Mouse (Mus musculus) liver, embryonic 15.5 days (tissue): ENCODE measurements around the gene Ankub1. TPM values are rescaled to one million over a fixed set of nuclear protein-coding genes. Genes with fewer than 3 reads are reported as not detected.
A peak's percentile ranks its signal among the peaks of the same experiment; 100 is the strongest.

ENCODE experiments used
- ATAC-seq: fragments of 200-750 bp; cut with Nextera tagmentation; 2 replicates; pipeline ENCODE4 v1.8.0; 2017; ENCODE audit warnings: moderate number of reproducible peaks, mild to moderate bottlenecking, moderate library complexity; ENCODE audit not compliant: insufficient read depth
- H3K27ac ChIP-seq: fragments of 300-500 bp; sonication (generic); replicated peaks from 2 replicates; pipeline ENCODE4 v1.5.1; 2015; ENCODE audit warnings: mild to moderate bottlenecking, inconsistent platforms
- H3K27me3 ChIP-seq: fragments of 300-500 bp; sonication (generic); 2 replicates; pipeline ENCODE4 v1.6.1; 2015; ENCODE audit warnings: mild to moderate bottlenecking, inconsistent platforms
- H3K36me3 ChIP-seq: fragments of 300-500 bp; sonication (generic); replicated peaks from 2 replicates; pipeline ENCODE4 v1.6.1; 2015; ENCODE audit warnings: moderate library complexity, mild to moderate bottlenecking, inconsistent platforms
- H3K4me1 ChIP-seq: fragments of 300-500 bp; sonication (generic); replicated peaks from 2 replicates; pipeline ENCODE4 v1.6.1; 2015; ENCODE audit warnings: inconsistent platforms
- H3K4me2 ChIP-seq: fragments of 300-500 bp; sonication (generic); 2 replicates; pipeline ENCODE4 v1.6.1; 2015; ENCODE audit warnings: moderate library complexity, mild to moderate bottlenecking, inconsistent platforms
- H3K4me3 ChIP-seq: fragments of 300-500 bp; sonication (generic); replicated peaks from 2 replicates; pipeline ENCODE4 v1.5.1; 2015; ENCODE audit warnings: mild to moderate bottlenecking, inconsistent platforms
- H3K9ac ChIP-seq: fragments of 300-500 bp; sonication (generic); 2 replicates; pipeline ENCODE4 v1.6.1; 2015; ENCODE audit warnings: moderate library complexity, mild to moderate bottlenecking, inconsistent platforms
- H3K9me3 ChIP-seq: fragments of 300-500 bp; sonication (generic); replicated peaks from 2 replicates; pipeline ENCODE4 v1.6.1; 2016; ENCODE audit warnings: inconsistent platforms
- WGBS: fragments of 180-500 bp; shearing (Covaris S2); methylation state at CpG from one replicate; pipeline ENCODE4 v1.1.7; 2015; ENCODE audit warnings: mixed read lengths; ENCODE audit not compliant: insufficient replicate concordance; 5-methylcytosine and 5-hydroxymethylcytosine counted together
- microRNA-seq: library from miRNA; unstranded; fragments of <30 nt; microRNA quantifications from one replicate; pipeline ENCODE4, GENCODE M21; 2016
- polyA plus RNA-seq: library from polyadenylated mRNA; unstranded; fragments of >200 nt; fragmentation: Nextera tagmentation; extraction: Ambion mirVana; gene quantifications from 2 replicates; pipeline ENCODE4 v1.2.1, GENCODE M21; 2015

Gene Ankub1
- polyA plus RNA-seq, 1 experiment from 2014 or later = not detected

DNA sequence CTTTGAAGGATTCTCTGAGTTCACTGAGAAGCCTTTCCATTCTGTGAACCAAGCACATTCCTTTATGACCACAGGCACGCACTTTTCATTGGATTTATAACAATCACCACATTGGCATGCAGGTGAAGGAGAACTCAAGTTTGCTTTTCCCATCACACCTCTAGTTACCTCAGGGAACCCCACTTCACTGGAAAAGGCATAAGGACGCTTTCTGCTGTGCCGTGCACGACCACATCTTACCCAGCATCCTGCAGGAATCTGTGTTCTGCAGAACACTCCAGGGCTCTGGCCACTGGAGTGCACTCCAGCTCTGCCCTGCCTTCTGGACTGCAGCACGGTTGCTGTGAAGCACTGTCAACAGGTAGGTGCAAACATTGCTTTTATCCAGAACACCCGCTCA lies 55.0 kb downstream of the Ankub1 start:
- 60% methylated on average over 6 of the region's 6 CpGs for WGBS
- Histone ChIP-seq H3K9ac (no peak overlapping the region), H3K4me3 (no peak overlapping the region), H3K4me2 (no peak overlapping the region), H3K4me1 (no peaks in the 10 kb centered on the region), H3K27ac (no peak overlapping the region), H3K27me3 (no peaks in the 10 kb centered on the region), H3K9me3 (no peaks in the 10 kb centered on the region), H3K36me3 (no peaks in the 10 kb centered on the region)
- no peak for ATAC-seq

DNA sequence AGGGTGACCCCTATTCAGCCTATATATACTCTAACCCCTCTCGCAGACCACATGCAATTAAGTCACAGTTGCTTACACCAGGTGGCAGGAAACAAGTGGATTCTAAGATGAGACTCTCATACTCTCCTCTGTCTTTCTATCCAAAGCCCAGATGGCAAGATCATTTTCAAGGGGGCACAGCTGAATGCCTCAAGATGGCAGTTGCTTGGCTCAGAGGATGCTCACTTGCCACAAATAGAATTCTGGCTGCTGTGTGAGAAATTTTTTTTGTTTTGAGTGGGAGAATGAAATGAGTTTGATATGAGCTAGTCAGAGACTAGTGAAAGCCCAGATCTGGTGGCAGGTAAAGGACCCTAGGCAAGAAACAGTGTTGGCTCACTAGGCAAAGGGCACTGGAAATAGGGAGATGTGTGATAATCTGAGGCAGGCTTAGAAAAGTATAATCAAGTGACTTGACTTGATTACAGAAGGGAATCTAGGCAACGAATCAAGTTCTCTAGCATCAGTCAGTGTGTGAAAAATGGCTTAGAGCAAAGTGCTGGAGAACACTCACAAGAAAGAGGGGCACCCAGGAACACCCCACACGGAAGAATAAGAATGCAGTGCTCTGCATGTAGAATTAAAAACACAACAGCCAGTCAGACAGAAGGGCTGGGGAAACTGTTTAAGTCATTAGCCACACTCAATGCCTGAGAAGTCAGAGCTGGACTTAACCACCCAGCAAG lies 57.7 kb downstream of the Ankub1 start:
- 48% methylated on average over 3 of the region's 3 CpGs for WGBS
- H3K4me3 ChIP-seq = no peak overlapping the region
- no peaks in the 10 kb centered on the region for H3K9me3 ChIP-seq
- no peaks in the 10 kb centered on the region for H3K36me3 ChIP-seq
- H3K27ac ChIP-seq = no peak overlapping the region
- no peaks in the 10 kb centered on the region for H3K27me3 ChIP-seq
- no peak overlapping the region for H3K4me2 ChIP-seq
- no peak overlapping the region for H3K9ac ChIP-seq
- H3K4me1 ChIP-seq = no peaks in the 10 kb centered on the region
- ATAC-seq = no peak

DNA sequence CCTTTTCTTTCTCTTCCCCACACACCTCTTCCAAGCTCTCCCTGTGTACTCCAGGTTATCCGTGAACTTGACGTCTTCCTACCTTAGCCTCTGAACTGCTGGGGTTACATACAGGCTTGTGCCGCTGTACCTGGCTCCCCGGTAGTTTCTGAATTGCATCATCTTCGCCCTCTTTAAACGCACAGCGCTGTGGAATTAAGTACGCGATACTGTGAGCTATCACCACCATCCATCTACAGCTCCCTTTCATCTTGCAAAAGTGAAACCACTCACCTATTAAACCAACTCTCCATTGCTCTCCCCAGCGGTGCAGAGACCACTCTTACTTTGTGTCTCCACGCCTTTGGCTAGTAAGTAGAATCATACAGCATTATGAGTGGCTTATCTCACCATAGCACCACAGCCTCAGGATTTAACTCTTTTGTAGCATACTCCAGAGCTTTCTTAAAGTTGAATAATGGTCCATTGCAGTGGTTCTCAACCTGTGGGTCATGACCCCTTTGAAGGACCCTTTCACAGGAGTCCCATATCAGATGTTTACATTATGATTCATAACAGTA lies 65.6 kb downstream of the Ankub1 start:
- H3K9me3 ChIP-seq = no peaks in the 10 kb centered on the region
- no peak overlapping the region for H3K4me2 ChIP-seq
- WGBS = 64% methylated on average over 11 of the region's 11 CpGs
- no peaks in the 10 kb centered on the region for H3K36me3 ChIP-seq
- H3K4me3 ChIP-seq = no peak overlapping the region
- H3K27me3 ChIP-seq = no peaks in the 10 kb centered on the region
- no peak for ATAC-seq
- no peak overlapping the region for H3K27ac ChIP-seq
- no peaks in the 10 kb centered on the region for H3K4me1 ChIP-seq
- H3K9ac ChIP-seq = no peak overlapping the region

DNA sequence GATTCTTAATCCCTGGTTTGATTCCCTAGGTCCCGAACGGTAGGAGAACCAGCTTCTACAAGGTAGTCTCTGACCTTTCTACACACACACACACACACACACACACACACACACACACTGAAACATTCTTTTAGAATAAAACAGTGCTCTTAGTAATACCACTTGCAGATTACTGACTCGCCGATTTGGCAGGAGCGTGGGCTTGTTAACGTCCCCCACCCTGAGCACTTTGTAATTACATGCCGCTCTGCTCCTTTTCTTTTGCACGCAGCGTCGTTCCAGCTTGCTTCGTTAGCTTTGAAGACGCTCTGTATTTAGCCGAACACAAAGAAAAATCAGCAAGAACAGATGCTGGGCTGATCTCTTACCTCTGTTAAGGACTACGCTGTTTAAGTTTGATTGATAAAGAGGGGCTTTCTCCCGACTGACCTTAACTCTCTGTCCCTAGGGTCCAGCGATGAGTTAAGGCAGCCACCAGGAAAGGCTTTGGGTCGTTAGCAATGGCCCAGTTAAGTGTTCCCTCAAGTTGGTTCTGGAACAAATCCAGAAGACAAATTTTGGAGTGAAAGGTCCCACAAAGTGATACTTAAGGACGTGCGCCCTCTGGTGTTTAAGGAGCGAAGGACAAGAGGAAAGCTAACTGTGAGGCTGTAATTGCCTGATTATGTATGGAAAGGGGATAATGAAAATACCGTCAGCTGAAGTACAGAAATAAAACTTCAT lies 67.2 kb downstream of the Ankub1 start:
- Histone ChIP-seq H3K4me2 (peak overlapping the region; percentile 42), H3K36me3 (no peaks in the 10 kb centered on the region), H3K9me3 (no peaks in the 10 kb centered on the region), H3K9ac (no peak overlapping the region), H3K27me3 (no peaks in the 10 kb centered on the region), H3K4me3 (no peak overlapping the region), H3K4me1 (no peaks in the 10 kb centered on the region), H3K27ac (no peak overlapping the region)
- ATAC-seq = no peak
- 39% methylated on average over 21 of the region's 21 CpGs for WGBS

DNA sequence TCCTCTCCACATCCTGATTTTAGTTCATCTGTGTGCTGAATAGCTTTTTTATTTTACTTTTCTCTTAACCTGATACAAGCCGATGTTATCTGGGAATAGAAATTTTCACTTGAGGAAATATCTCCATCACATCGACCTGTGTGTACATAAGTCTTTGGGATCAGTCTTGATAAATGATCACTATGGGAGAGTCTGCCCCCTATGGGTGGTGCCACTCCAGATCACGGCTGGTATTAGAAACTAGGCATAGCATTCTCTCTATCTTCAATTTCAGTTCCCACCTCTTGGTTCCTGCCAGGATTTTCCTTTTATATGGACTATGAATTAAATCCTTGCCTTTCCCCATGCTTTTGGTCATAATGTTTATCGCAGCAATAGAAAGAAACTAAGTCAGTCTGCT lies 72.9 kb downstream of the Ankub1 start:
- Histone ChIP-seq H3K9me3 (no peaks in the 10 kb centered on the region), H3K4me3 (no peak overlapping the region), H3K4me2 (no peak overlapping the region), H3K9ac (no peak overlapping the region), H3K27me3 (no peaks in the 10 kb centered on the region), H3K36me3 (no peaks in the 10 kb centered on the region), H3K27ac (no peak overlapping the region), H3K4me1 (no peaks in the 10 kb centered on the region)
- WGBS = 60% methylated on average over 4 of the region's 4 CpGs
- no peak for ATAC-seq

DNA sequence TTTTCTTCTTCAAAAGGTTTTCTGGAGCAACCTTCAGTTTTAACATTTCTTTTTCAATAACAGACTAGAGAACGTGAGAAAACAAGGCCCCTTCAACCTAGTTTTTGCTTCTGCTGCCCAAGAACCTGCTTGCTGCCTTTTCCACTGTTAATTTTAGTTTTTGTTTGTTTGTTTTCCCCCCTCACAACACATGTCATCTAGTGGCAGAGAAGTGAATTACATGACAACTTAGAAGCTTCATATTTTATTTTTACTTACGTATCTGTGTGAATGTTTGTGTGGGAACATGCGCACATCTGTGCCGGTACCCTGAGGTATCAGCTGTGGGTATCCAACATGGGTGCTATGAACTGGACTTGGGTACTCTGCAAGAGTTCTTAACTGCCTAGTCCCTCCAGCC lies 76.9 kb downstream of the Ankub1 start:
- no peaks in the 10 kb centered on the region for H3K9me3 ChIP-seq
- no peak overlapping the region for H3K27ac ChIP-seq
- no peak for ATAC-seq
- no peak overlapping the region for H3K4me2 ChIP-seq
- H3K4me1 ChIP-seq = no peaks in the 10 kb centered on the region
- H3K4me3 ChIP-seq = no peak overlapping the region
- whole genome bisulfite sequencing = 74% methylated on average over 4 of the region's 4 CpGs
- H3K27me3 ChIP-seq = no peaks in the 10 kb centered on the region
- H3K36me3 ChIP-seq = no peaks in the 10 kb centered on the region
- no peak overlapping the region for H3K9ac ChIP-seq

DNA sequence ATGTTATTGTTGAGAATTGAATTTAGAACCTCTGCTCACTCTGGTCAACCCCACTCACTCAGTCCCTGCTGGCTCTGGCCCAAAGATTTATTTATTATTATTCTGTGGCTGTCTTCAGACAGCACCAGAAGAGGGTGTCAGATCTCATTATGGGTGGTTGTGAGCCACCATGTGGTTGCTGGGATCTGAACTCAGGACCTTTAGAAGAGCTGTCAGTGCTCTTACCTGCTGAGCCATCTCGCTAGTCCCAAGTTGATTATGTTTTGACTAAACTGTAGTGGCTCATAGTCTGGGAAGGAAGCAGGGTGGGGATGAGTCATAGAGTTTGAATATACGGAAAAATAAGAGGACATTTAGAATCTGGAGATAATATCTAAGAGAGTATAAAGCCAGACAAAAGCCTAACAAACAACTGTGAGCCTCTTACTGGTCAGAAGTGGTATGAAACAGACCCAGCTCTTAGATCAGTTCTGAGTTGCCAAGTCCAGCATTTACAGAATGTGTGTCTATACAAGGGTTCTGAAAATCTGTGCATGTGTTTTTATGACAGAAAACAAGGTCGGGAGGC lies 80.1 kb downstream of the Ankub1 start:
- Histone ChIP-seq H3K36me3 (no peaks in the 10 kb centered on the region), H3K4me1 (no peaks in the 10 kb centered on the region), H3K9ac (no peak overlapping the region), H3K9me3 (no peaks in the 10 kb centered on the region), H3K27ac (no peak overlapping the region), H3K27me3 (no peaks in the 10 kb centered on the region), H3K4me3 (no peak overlapping the region), H3K4me2 (no peak overlapping the region)
- WGBS = 56% methylated on average over 3 of the region's 3 CpGs
- no peak for ATAC-seq

DNA sequence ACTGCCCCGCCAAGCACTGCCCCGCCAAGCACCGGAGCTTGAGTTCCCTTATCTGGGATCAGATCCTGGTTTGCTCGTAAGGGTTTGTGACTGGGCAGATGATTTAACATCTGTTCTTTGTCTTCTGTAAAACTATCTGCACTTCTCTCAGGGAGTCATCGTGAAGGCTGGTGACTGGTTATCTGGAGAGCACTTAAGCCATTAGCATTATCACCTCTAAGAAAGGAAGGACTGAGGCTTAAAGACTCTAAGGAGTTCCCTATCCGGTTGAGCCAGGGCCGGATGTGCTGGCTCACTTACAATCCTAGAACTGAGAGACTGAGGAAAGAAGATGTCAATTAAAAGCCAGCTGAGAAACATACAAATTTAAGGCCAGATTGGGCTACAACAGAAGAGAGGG lies 80.8 kb downstream of the Ankub1 start:
- H3K4me3 ChIP-seq = no peak overlapping the region
- H3K27me3 ChIP-seq = no peaks in the 10 kb centered on the region
- 34% methylated on average over 7 of the region's 7 CpGs for WGBS
- no peak overlapping the region for H3K27ac ChIP-seq
- H3K36me3 ChIP-seq = no peaks in the 10 kb centered on the region
- no peak overlapping the region for H3K9ac ChIP-seq
- H3K9me3 ChIP-seq = no peaks in the 10 kb centered on the region
- no peak overlapping the region for H3K4me2 ChIP-seq
- no peaks in the 10 kb centered on the region for H3K4me1 ChIP-seq
- ATAC-seq = no peak

Small RNAs within 50 kb of the gene (microRNA-seq; reads per million reads assigned to microRNA genes)
- not detected for gene Mir6377

Other genes starting within 250 kb of the Ankub1 start
- gene Wwtr1, start 116.9 kb downstream of the Ankub1 start, polyA plus RNA-seq = 1.5 TPM in 2 replicates
- gene Commd2, start 41.1 kb downstream of the Ankub1 start, polyA plus RNA-seq = 23.4 and 28.4 TPM in 2 replicates
- 37.0 and 39.8 TPM in 2 replicates for gene Rnf13, start 43.3 kb upstream of the Ankub1 start, polyA plus RNA-seq
- 3.9 and 4.9 TPM in 2 replicates for gene Pfn2, start 155.3 kb upstream of the Ankub1 start, polyA plus RNA-seq